Mouse (Mus musculus) lung, adult 2 months (tissue): ENCODE results near the gene Csf2.

Source experiments
- CTCF ChIP-seq: fragments of 200-500 bp; IDR thresholded peaks from 2 replicates; pipeline ENCODE4 v1.5.1; 2011; ENCODE audit warnings: mild to moderate bottlenecking, low read length, control low read depth; ENCODE audit not compliant: insufficient read depth
- POLR2A ChIP-seq: fragments of 200-500 bp; IDR thresholded peaks from 2 replicates; pipeline ENCODE4 v1.6.1; 2011; ENCODE audit warnings: low read depth, mild to moderate bottlenecking, control low read depth, low read length, borderline replicate concordance; ENCODE audit errors: extremely low read depth

DNA sequence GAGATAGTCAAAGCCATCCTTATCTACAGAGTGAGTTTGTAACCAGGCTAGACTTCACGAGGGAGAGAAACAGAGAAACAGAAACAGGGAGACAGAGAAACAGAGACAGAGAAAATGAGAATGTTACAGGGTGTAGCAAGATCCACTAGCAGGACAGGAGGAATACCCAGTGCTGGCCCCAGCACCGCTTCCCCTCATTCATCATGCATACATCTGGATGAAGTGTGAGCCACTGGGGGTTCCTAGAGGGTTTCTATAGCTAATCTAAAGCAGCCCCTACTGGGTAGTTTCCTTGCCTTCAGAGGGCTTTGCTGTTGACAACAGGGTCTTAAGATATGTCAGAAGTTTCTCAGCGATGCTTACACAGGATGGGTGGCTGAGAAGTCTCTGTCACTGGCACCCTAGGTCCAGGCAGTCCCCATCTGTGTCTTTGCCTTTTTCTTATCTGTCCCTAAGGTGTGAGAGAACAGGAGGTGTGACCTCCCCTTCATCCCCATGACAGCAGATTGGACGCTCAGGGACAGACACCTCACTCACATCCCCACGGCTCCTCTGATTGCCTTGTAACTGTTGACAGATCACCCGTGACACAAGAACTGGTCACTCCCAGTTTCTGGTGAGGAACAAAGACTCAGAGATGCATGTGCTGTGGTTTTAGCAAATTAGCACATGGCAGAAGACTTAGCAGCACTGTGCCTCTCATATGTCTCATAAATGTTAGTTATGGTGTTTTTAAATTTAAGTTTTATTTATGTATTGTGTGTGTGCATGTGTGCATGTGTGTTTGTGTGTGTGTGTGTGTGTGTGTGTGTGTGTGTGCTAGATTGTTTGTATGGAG, 29.3 kb downstream of the Csf2 start:
- TF ChIP-seq POLR2A (no peak), CTCF (no peak)
